Mouse (Mus musculus): Measurements from ENCODE around the gene Armh3. TPM values are rescaled to one million over a fixed set of nuclear protein-coding genes. Genes with fewer than 3 reads are reported as not detected.

Armh3 gene
- polyA plus RNA-seq, 1 experiment from 2014 or later = 17.0 TPM

GRCm38 (mm10) chr19:45947764-45948163, 50.5 kb downstream of the Armh3 start:
- Histone ChIP-seq H3K9me3 (replicated peaks) (no peaks in the 10 kb centered on the region), H3K9ac (no peak overlapping the region), H3K4me2 (no peak overlapping the region), H3K27me3 (no peaks in the 10 kb centered on the region), H3K4me3 (no peak overlapping the region), H3K4me1 (no peaks in the 10 kb centered on the region), H3K27ac (no peak overlapping the region), H3K36me3 (ENCODE audit: poor library complexity, severe bottlenecking) (peaks cover 41% of the 10 kb centered on the region)
- no peak for ATAC-seq
- WGBS = 86% methylated on average over 2 of the region's 2 CpGs

- no peak for ATAC-seq
- Histone ChIP-seq H3K4me2 (no peak overlapping the region), H3K27ac (no peak overlapping the region), H3K4me1 (no peaks in the 10 kb centered on the region), H3K36me3 (ENCODE audit: poor library complexity, severe bottlenecking) (peaks cover 41% of the 10 kb centered on the region), H3K9me3 (replicated peaks) (no peaks in the 10 kb centered on the region), H3K27me3 (no peaks in the 10 kb centered on the region), H3K4me3 (no peak overlapping the region), H3K9ac (no peak overlapping the region)
- 94% methylated on average over 2 of the region's 2 CpGs for WGBS
These were observed 51.0 kb downstream of the Armh3 start for GRCm38 (mm10) chr19:45947286-45947685.

- Histone ChIP-seq H3K4me1 (no peaks in the 10 kb centered on the region), H3K36me3 (ENCODE audit: poor library complexity, severe bottlenecking) (peaks cover 41% of the 10 kb centered on the region), H3K9ac (no peak overlapping the region), H3K4me3 (no peak overlapping the region), H3K27me3 (no peaks in the 10 kb centered on the region), H3K4me2 (no peak overlapping the region), H3K9me3 (replicated peaks) (no peaks in the 10 kb centered on the region), H3K27ac (no peak overlapping the region)
- 94% methylated on average over 9 of the region's 9 CpGs for WGBS
- no peak for ATAC-seq
These were observed 51.7 kb downstream of the Armh3 start for GRCm38 (mm10) chr19:45946541-45946940.

DNA sequence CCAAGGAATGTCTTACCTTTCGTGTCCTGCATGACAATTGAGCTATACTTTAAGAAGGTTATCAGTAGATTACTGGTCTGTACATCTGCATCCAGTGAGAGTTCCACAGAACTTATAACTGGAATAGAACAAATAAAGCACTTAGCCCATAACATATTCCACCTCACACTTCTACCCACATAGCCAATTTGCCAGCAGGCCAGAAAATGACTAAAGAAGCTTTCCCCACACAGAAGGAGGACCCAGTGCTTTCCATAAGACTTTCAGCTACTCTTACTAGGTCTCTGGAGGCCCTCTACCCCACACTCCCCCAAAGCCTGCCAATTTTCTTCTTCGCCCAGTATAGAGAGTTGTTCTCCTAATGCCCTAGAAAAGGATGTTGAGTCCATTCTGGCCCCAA, 52.3 kb downstream of the Armh3 start:
- Histone ChIP-seq H3K4me1 (no peaks in the 10 kb centered on the region), H3K4me3 (no peak overlapping the region), H3K9ac (no peak overlapping the region), H3K36me3 (ENCODE audit: poor library complexity, severe bottlenecking) (peaks cover 41% of the 10 kb centered on the region), H3K9me3 (replicated peaks) (no peaks in the 10 kb centered on the region), H3K27me3 (no peaks in the 10 kb centered on the region), H3K27ac (no peak overlapping the region), H3K4me2 (no peak overlapping the region)
- 84% methylated on average over 2 of the region's 2 CpGs for WGBS
- ATAC-seq = no peak

- Histone ChIP-seq H3K27ac (no peak overlapping the region), H3K4me1 (no peaks in the 10 kb centered on the region), H3K9me3 (replicated peaks) (no peaks in the 10 kb centered on the region), H3K36me3 (ENCODE audit: poor library complexity, severe bottlenecking) (peaks cover 34% of the 10 kb centered on the region), H3K27me3 (no peaks in the 10 kb centered on the region), H3K4me2 (no peak overlapping the region), H3K9ac (no peak overlapping the region), H3K4me3 (no peak overlapping the region)
- 70% methylated on average over 4 of the region's 4 CpGs for WGBS
- no peak for ATAC-seq
These were observed 54.5 kb downstream of the Armh3 start for GRCm38 (mm10) chr19:45943758-45944157.

GRCm38 (mm10) chr19:45938064-45938463, 60.2 kb downstream of the Armh3 start:
- no peak for ATAC-seq
- Histone ChIP-seq H3K4me1 (peaks cover 13% of the 10 kb centered on the region), H3K4me2 (no peak overlapping the region), H3K9ac (no peak overlapping the region), H3K27ac (peak overlapping the region; percentile 57), H3K36me3 (ENCODE audit: poor library complexity, severe bottlenecking) (peaks cover 15% of the 10 kb centered on the region; the same call in 1 of the 2 replicates), H3K9me3 (replicated peaks) (no peaks in the 10 kb centered on the region), H3K4me3 (no peak overlapping the region), H3K27me3 (no peaks in the 10 kb centered on the region)
- 21% methylated on average over 3 of the region's 3 CpGs for WGBS

GRCm38 (mm10) chr19:45937530-45937929, 60.8 kb downstream of the Armh3 start:
- peak overlapping the region; percentile 57 for H3K27ac ChIP-seq
- peak; percentile 75 for ATAC-seq
- H3K4me3 ChIP-seq = no peak overlapping the region
- no peak overlapping the region for H3K4me2 ChIP-seq
- H3K4me1 ChIP-seq = peaks cover 13% of the 10 kb centered on the region
- peaks cover 20% of the 10 kb centered on the region for H3K36me3 ChIP-seq (ENCODE audit: poor library complexity, severe bottlenecking)
- H3K9me3 ChIP-seq (replicated peaks) = no peaks in the 10 kb centered on the region
- WGBS = 6% methylated on average over 9 of the region's 9 CpGs
- 0 out of 2 replicates have a peak overlapping the region, but pooled peaks have one; percentile 0 for H3K9ac ChIP-seq
- no peaks in the 10 kb centered on the region for H3K27me3 ChIP-seq

- Histone ChIP-seq H3K27ac (no peak overlapping the region), H3K36me3 (ENCODE audit: poor library complexity, severe bottlenecking) (peaks cover 36% of the 10 kb centered on the region), H3K4me2 (no peak overlapping the region), H3K9me3 (replicated peaks) (no peaks in the 10 kb centered on the region), H3K9ac (no peak overlapping the region), H3K27me3 (no peaks in the 10 kb centered on the region), H3K4me3 (no peak overlapping the region), H3K4me1 (no peaks in the 10 kb centered on the region)
- no peak for ATAC-seq
- 92% methylated on average over 5 of the region's 5 CpGs for WGBS
These were observed 71.1 kb downstream of the Armh3 start for GRCm38 (mm10) chr19:45927236-45927635.

DNA sequence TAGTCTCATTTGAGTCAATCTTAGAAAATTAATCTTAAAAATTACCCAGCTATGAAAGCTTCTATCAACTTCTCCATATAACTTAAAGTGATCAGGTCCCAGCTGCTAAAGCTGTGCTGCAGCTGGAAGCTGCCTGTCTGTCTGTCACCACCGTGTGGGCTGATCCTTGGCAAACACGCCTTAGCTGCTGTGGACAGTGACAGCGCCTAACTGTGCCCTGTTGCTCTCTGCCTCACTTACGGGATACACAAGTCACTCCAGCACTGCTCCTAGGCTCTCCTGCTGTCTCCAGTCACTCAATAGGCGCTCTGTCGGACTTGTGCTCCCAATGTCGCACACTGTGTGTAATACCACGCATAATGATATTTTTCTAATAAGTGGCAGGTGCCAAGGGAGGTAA, 71.9 kb downstream of the Armh3 start:
- Histone ChIP-seq H3K9ac (no peak overlapping the region), H3K4me1 (no peaks in the 10 kb centered on the region), H3K36me3 (ENCODE audit: poor library complexity, severe bottlenecking) (peaks cover 28% of the 10 kb centered on the region), H3K9me3 (replicated peaks) (no peaks in the 10 kb centered on the region), H3K27me3 (no peaks in the 10 kb centered on the region), H3K27ac (no peak overlapping the region), H3K4me2 (no peak overlapping the region), H3K4me3 (no peak overlapping the region)
- WGBS = 90% methylated on average over 8 of the region's 8 CpGs
- ATAC-seq = no peak

DNA sequence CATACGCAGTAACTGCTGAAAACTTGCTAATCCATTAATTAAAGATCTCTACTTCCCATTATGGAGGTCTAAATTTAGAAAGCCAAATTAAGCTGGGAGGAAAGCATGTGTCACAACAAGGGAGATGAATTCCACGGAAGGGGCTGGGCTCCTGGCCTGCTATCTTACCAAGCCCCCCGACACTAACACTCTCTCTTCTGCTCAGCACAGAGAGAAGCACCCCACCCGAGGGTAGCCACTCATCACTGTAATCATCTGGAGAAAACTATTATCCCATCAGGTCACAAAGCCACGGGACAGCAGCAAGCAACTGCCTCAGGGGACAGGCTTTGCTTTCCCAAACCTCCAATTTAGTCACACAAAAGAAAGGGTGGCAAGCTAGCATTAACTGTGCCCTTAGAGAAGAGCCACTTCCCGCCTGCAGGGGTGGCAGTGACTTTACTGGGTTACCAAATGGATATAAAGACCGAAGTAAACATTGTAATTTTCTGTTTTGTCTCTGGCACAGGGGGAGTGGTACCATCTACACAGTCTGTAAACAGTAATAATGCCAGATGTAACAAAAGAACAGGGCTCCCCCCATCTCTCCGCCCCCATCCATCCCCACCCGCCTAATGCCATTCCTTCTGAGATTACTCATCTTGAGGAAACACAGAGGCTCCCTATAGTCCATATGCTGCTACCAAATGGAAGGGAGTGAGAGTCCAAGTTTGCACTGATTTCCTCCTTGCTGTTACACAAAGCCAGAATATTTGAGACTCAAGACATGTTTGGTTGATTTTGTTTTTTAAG, 77.8 kb downstream of the Armh3 start:
- 46% methylated on average over 9 of the region's 9 CpGs for WGBS
- no peak overlapping the region for H3K4me3 ChIP-seq
- no peak overlapping the region for H3K9ac ChIP-seq
- peak; percentile 41 for ATAC-seq
- H3K27me3 ChIP-seq = no peaks in the 10 kb centered on the region
- peak overlapping the region; percentile 36; the same call in 1 of the 2 replicates for H3K27ac ChIP-seq
- peaks cover 13% of the 10 kb centered on the region for H3K4me1 ChIP-seq
- peaks cover 7% of the 10 kb centered on the region; the same call in 1 of the 2 replicates for H3K36me3 ChIP-seq (ENCODE audit: poor library complexity, severe bottlenecking)
- H3K4me2 ChIP-seq = no peak overlapping the region
- no peaks in the 10 kb centered on the region for H3K9me3 ChIP-seq (replicated peaks)

GRCm38 (mm10) chr19:45918406-45918805, 79.9 kb downstream of the Armh3 start:
- Histone ChIP-seq H3K4me1 (peaks cover 13% of the 10 kb centered on the region), H3K4me2 (no peak overlapping the region), H3K9me3 (replicated peaks) (no peaks in the 10 kb centered on the region), H3K4me3 (no peak overlapping the region), H3K27ac (no peak overlapping the region), H3K36me3 (ENCODE audit: poor library complexity, severe bottlenecking) (peaks cover under 1% of the 10 kb centered on the region; the same call in 1 of the 2 replicates), H3K9ac (no peak overlapping the region), H3K27me3 (no peaks in the 10 kb centered on the region)
- 90% methylated on average over 6 of the region's 6 CpGs for WGBS
- ATAC-seq = no peak

DNA sequence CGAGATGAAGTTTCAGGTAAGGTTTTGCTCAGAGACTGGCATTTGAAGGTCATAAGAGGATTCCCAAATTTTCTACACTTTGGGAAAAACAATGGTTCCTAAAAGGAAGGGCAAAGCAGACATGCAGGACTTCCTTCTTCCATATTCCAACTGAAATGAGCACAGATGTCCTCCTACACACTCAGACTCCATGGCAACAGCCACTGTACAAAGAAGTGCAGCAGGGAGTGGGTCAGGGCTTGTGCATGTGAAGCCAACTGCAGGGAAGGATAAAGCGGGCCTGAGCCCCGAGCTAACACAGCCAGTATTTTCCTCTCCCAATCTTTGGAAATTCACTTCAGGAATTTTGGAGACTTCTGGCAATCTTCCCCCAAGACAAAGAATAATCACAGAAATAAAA, 80.4 kb downstream of the Armh3 start:
- no peak overlapping the region for H3K27ac ChIP-seq
- H3K9me3 ChIP-seq (replicated peaks) = no peaks in the 10 kb centered on the region
- H3K4me2 ChIP-seq = no peak overlapping the region
- H3K9ac ChIP-seq = no peak overlapping the region
- H3K27me3 ChIP-seq = no peaks in the 10 kb centered on the region
- H3K4me3 ChIP-seq = no peak overlapping the region
- H3K4me1 ChIP-seq = peaks cover 13% of the 10 kb centered on the region
- H3K36me3 ChIP-seq (ENCODE audit: poor library complexity, severe bottlenecking) = no peaks in the 10 kb centered on the region; the same call in 1 of the 2 replicates
- WGBS = 84% methylated on average over 3 of the region's 3 CpGs
- ATAC-seq = no peak

GRCm38 (mm10) chr19:45916461-45916860, 81.8 kb downstream of the Armh3 start:
- WGBS = 50% methylated on average over 4 of the region's 4 CpGs
- no peak overlapping the region for H3K9ac ChIP-seq
- ATAC-seq = no peak

More at GRCm38 (mm10) chr19:45916461-45916860, 81.8 kb downstream of the Armh3 start:
- no peak overlapping the region for H3K4me2 ChIP-seq
- no peaks in the 10 kb centered on the region; the same call in 1 of the 2 replicates for H3K36me3 ChIP-seq (ENCODE audit: poor library complexity, severe bottlenecking)
- no peak overlapping the region for H3K27ac ChIP-seq
- H3K9me3 ChIP-seq (replicated peaks) = no peaks in the 10 kb centered on the region
- H3K4me1 ChIP-seq = peaks cover 13% of the 10 kb centered on the region
- H3K27me3 ChIP-seq = no peaks in the 10 kb centered on the region
- no peak overlapping the region for H3K4me3 ChIP-seq
